Mouse (Mus musculus): Measurements from ENCODE around the gene Espl1. TPM values are rescaled to one million over a fixed set of nuclear protein-coding genes. Genes with fewer than 3 reads are reported as not detected.

Gene Espl1
- 20.0 and 23.8 TPM in 2 replicates for polyA plus RNA-seq (2014; fragmentation: Nextera tagmentation; extraction: Ambion mirVana)

GRCm38 (mm10) chr15:102295633-102296367, at the start of gene Espl1:
Gene Espl1 (plus strand): TSS chr15:102296266.
- Histone ChIP-seq H3K4me3 (ENCODE audit: low read depth, low read length) (peak within 1 kb of the TSS; percentile 75), H3K9ac (ENCODE audit: low read depth, low read length) (peak within 1 kb of the TSS; percentile 75), H3K4me2 (peak within 1 kb of the TSS; percentile 82), H3K4me1 (ENCODE audit: control insufficient read depth, insufficient read depth, low read length) (0 out of 2 replicates have a peak, but pooled peaks cover 3% of the 10 kb centered on the region), H3K27ac (ENCODE audit: low read depth, low read length) (0 out of 2 replicates have a peak within 1 kb of the TSS, but pooled peaks have one; percentile 12), H3K27me3 (ENCODE audit: control insufficient read depth, insufficient read depth, low read length) (no peaks in the 10 kb centered on the region), H3K36me3 (ENCODE audit: control insufficient read depth, insufficient read depth, low read length) (peaks cover 14% of the 10 kb centered on the region), H3K9me3 (replicated peaks; ENCODE audit: control insufficient read depth, low read length) (no peaks in the 10 kb centered on the region)
- WGBS (ENCODE audit: insufficient replicate concordance): 7% methylated on average over 25 of the region's 25 CpGs
- ATAC-seq (replicated peaks; ENCODE audit: insufficient number of reproducible peaks, low FRiP score, low TSS enrichment): peak; percentile 94

GRCm38 (mm10) chr15:102246866-102247251, 49.2 kb upstream of the Espl1 start:
- 0% methylated on average over 29 of the region's 35 CpGs for WGBS (ENCODE audit: insufficient replicate concordance)
- no peaks in the 10 kb centered on the region for H3K9me3 ChIP-seq (replicated peaks; ENCODE audit: control insufficient read depth, low read length)
- peak; percentile 53 for ATAC-seq (replicated peaks; ENCODE audit: insufficient number of reproducible peaks, low FRiP score, low TSS enrichment)
- peak overlapping the region; percentile 59 for H3K4me3 ChIP-seq (ENCODE audit: low read depth, low read length)
- H3K4me1 ChIP-seq (ENCODE audit: control insufficient read depth, insufficient read depth, low read length): peaks cover 39% of the 10 kb centered on the region
- H3K27me3 ChIP-seq (ENCODE audit: control insufficient read depth, insufficient read depth, low read length): peaks cover 51% of the 10 kb centered on the region
- H3K4me2 ChIP-seq: peak overlapping the region; percentile 93
- H3K9ac ChIP-seq (ENCODE audit: low read depth, low read length): peak overlapping the region; percentile 66
- H3K27ac ChIP-seq (ENCODE audit: low read depth, low read length): peak overlapping the region; percentile 90
- H3K36me3 ChIP-seq (ENCODE audit: control insufficient read depth, insufficient read depth, low read length): no peaks in the 10 kb centered on the region

DNA sequence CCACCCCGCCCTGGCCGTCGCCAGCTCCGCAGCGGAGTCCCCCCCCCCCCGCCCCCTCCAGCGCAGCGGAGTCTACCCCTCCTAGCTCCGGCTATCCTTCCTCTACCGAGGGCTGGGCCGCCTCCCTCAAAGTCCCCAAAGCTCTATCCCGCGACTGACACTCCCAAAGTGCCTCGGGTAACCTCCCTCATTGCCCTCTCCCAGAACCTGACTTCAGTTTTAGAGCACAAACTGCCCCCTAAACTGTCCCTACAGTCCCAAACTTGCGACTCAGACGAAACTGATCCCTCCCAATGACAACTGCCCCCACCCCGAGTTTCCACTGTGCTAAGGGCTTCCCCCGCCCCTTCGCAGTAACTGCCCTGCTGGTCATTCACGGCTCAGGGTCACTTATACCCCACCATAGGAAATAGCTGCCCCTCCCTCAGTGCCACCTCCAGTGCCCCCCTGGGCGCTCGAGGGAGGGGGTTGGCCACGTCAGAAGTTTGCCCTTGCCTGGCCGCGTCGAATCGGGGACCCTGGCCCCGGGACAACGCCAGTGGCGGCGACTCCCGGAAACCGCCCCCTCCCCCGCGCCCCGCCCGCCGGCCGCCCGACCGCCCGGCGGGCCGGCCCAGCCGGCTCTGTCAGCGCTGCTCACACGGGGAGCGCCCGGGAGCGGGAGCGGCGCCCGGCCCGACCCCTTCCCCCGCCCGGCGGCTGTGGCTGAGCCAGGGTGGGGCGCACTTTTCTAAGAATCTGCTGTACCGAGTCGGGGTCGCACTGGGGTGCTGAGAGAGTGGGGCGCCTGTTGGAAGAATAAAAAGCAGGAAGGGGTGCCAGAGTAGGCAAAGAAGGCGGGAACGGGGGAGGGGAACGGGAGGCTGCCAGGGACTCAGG, 48.6 kb upstream of the Espl1 start:
- H3K27me3 ChIP-seq (ENCODE audit: control insufficient read depth, insufficient read depth, low read length): peaks cover 50% of the 10 kb centered on the region
- H3K4me3 ChIP-seq (ENCODE audit: low read depth, low read length): peak overlapping the region; percentile 59
- under 1% methylated on average over 55 of the region's 65 CpGs for WGBS (ENCODE audit: insufficient replicate concordance)
- H3K4me1 ChIP-seq (ENCODE audit: control insufficient read depth, insufficient read depth, low read length): peaks cover 38% of the 10 kb centered on the region
- H3K4me2 ChIP-seq: peak overlapping the region; percentile 93
- H3K9ac ChIP-seq (ENCODE audit: low read depth, low read length): peak overlapping the region; percentile 66
- no peaks in the 10 kb centered on the region for H3K36me3 ChIP-seq (ENCODE audit: control insufficient read depth, insufficient read depth, low read length)
- ATAC-seq (replicated peaks; ENCODE audit: insufficient number of reproducible peaks, low FRiP score, low TSS enrichment): peak; percentile 47
- H3K27ac ChIP-seq (ENCODE audit: low read depth, low read length): peak overlapping the region; percentile 90
- no peaks in the 10 kb centered on the region for H3K9me3 ChIP-seq (replicated peaks; ENCODE audit: control insufficient read depth, low read length)

GRCm38 (mm10) chr15:102248131-102248811, 47.8 kb upstream of the Espl1 start:
- ATAC-seq (replicated peaks; ENCODE audit: insufficient number of reproducible peaks, low FRiP score, low TSS enrichment): no peak
- Histone ChIP-seq H3K9me3 (replicated peaks; ENCODE audit: control insufficient read depth, low read length) (no peaks in the 10 kb centered on the region), H3K36me3 (ENCODE audit: control insufficient read depth, insufficient read depth, low read length) (no peaks in the 10 kb centered on the region), H3K27me3 (ENCODE audit: control insufficient read depth, insufficient read depth, low read length) (peaks cover 43% of the 10 kb centered on the region), H3K4me1 (ENCODE audit: control insufficient read depth, insufficient read depth, low read length) (peaks cover 34% of the 10 kb centered on the region), H3K9ac (ENCODE audit: low read depth, low read length) (peak overlapping the region; percentile 66; the same call in 1 of the 2 replicates), H3K27ac (ENCODE audit: low read depth, low read length) (peak overlapping the region; percentile 90), H3K4me3 (ENCODE audit: low read depth, low read length) (peak overlapping the region; percentile 59), H3K4me2 (peak overlapping the region; percentile 93)
- 6% methylated on average over 8 of the region's 8 CpGs for WGBS (ENCODE audit: insufficient replicate concordance)

DNA sequence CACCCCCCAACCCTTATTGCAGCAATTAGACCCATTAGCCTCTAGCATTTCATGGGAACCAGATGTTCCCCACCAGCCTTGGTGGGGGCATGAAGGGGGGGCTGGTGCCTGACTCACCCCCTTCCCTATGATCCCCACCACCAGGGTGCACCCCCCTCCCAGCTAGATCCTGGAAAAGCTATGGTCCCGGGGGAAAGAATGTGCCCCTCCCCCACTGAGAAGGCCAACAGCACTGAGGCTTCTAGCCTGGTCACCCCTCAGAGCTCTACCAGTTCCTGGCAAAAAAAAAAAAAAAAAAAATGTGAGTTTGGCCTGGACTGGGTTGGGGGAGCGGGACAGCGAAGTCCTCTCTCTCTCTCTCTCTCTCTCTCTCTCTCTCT, 47.3 kb upstream of the Espl1 start:
- Histone ChIP-seq H3K4me3 (ENCODE audit: low read depth, low read length) (no peak overlapping the region), H3K4me2 (peak overlapping the region; percentile 93), H3K4me1 (ENCODE audit: control insufficient read depth, insufficient read depth, low read length) (peaks cover 29% of the 10 kb centered on the region), H3K9ac (ENCODE audit: low read depth, low read length) (no peak overlapping the region), H3K9me3 (replicated peaks; ENCODE audit: control insufficient read depth, low read length) (no peaks in the 10 kb centered on the region), H3K27me3 (ENCODE audit: control insufficient read depth, insufficient read depth, low read length) (peaks cover 38% of the 10 kb centered on the region), H3K36me3 (ENCODE audit: control insufficient read depth, insufficient read depth, low read length) (no peaks in the 10 kb centered on the region), H3K27ac (ENCODE audit: low read depth, low read length) (peak overlapping the region; percentile 90; the same call in 1 of the 2 replicates)
- WGBS (ENCODE audit: insufficient replicate concordance): 5% methylated on average over 1 of the region's 3 CpGs
- ATAC-seq (replicated peaks; ENCODE audit: insufficient number of reproducible peaks, low FRiP score, low TSS enrichment): no peak

- Histone ChIP-seq H3K27ac (ENCODE audit: low read depth, low read length) (peak overlapping the region; percentile 60), H3K27me3 (ENCODE audit: control insufficient read depth, insufficient read depth, low read length) (peaks cover 38% of the 10 kb centered on the region), H3K4me1 (ENCODE audit: control insufficient read depth, insufficient read depth, low read length) (peaks cover 25% of the 10 kb centered on the region), H3K36me3 (ENCODE audit: control insufficient read depth, insufficient read depth, low read length) (no peaks in the 10 kb centered on the region), H3K4me2 (peak overlapping the region; percentile 93), H3K9me3 (replicated peaks; ENCODE audit: control insufficient read depth, low read length) (no peaks in the 10 kb centered on the region), H3K9ac (ENCODE audit: low read depth, low read length) (peak overlapping the region; percentile 44; the same call in 1 of the 2 replicates), H3K4me3 (ENCODE audit: low read depth, low read length) (peak overlapping the region; percentile 23)
- WGBS (ENCODE audit: insufficient replicate concordance): 5% methylated on average over 11 of the region's 13 CpGs
- no peak for ATAC-seq (replicated peaks; ENCODE audit: insufficient number of reproducible peaks, low FRiP score, low TSS enrichment)
These were observed 46.8 kb upstream of the Espl1 start for GRCm38 (mm10) chr15:102249251-102249691.

DNA sequence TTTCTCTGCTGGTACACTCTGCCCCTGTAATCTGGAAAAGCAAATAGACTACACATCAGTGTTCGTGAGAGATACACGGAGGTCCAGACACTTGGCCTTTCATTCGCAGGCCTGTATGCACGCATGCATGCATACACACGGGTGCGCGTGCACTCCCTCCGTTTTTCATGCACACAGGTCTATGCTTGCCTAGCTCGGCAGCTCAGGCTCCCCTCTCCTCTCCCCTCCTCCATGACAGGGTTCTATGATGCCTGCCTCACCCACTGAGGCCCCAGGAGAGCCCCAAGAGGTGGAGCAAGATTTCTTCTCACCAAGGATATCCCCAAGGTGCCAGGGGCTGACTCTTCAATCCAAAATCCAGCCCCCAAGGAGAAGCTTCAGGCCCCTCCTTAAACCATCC, 46.1 kb upstream of the Espl1 start:
- Histone ChIP-seq H3K4me1 (ENCODE audit: control insufficient read depth, insufficient read depth, low read length) (peaks cover 23% of the 10 kb centered on the region; the same call in 1 of the 2 replicates), H3K27me3 (ENCODE audit: control insufficient read depth, insufficient read depth, low read length) (peaks cover 31% of the 10 kb centered on the region), H3K27ac (ENCODE audit: low read depth, low read length) (peak overlapping the region; percentile 60), H3K9ac (ENCODE audit: low read depth, low read length) (0 out of 2 replicates have a peak overlapping the region, but pooled peaks have one; percentile 44), H3K9me3 (replicated peaks; ENCODE audit: control insufficient read depth, low read length) (no peaks in the 10 kb centered on the region), H3K4me3 (ENCODE audit: low read depth, low read length) (peak overlapping the region; percentile 23; the same call in 1 of the 2 replicates), H3K4me2 (peak overlapping the region; percentile 93), H3K36me3 (ENCODE audit: control insufficient read depth, insufficient read depth, low read length) (no peaks in the 10 kb centered on the region)
- ATAC-seq (replicated peaks; ENCODE audit: insufficient number of reproducible peaks, low FRiP score, low TSS enrichment): no peak
- 46% methylated on average over 9 of the region's 9 CpGs for WGBS (ENCODE audit: insufficient replicate concordance)

GRCm38 (mm10) chr15:102250521-102250920, 45.5 kb upstream of the Espl1 start:
- Histone ChIP-seq H3K9ac (ENCODE audit: low read depth, low read length) (no peak overlapping the region), H3K4me2 (no peak overlapping the region), H3K36me3 (ENCODE audit: control insufficient read depth, insufficient read depth, low read length) (no peaks in the 10 kb centered on the region), H3K4me3 (ENCODE audit: low read depth, low read length) (no peak overlapping the region), H3K4me1 (ENCODE audit: control insufficient read depth, insufficient read depth, low read length) (peaks cover 21% of the 10 kb centered on the region; the same call in 1 of the 2 replicates), H3K27me3 (ENCODE audit: control insufficient read depth, insufficient read depth, low read length) (peaks cover 28% of the 10 kb centered on the region), H3K9me3 (replicated peaks; ENCODE audit: control insufficient read depth, low read length) (no peaks in the 10 kb centered on the region), H3K27ac (ENCODE audit: low read depth, low read length) (no peak overlapping the region)
- no peak for ATAC-seq (replicated peaks; ENCODE audit: insufficient number of reproducible peaks, low FRiP score, low TSS enrichment)
- 65% methylated on average over 5 of the region's 5 CpGs for WGBS (ENCODE audit: insufficient replicate concordance)

All from heart, embryonic 11.5 days (tissue).